Mouse (Mus musculus) cerebellum, adult 2 months (tissue): ENCODE data around the gene Ubr2. TPM values are rescaled to one million over a fixed set of nuclear protein-coding genes. Genes with fewer than 3 reads are reported as not detected.
A peak's percentile ranks its signal among the peaks of the same experiment; 100 is the strongest.

Experiments
- DNase-seq, 2 experiments: peaks; one replicate each; pipeline ENCODE4 v3.0.0; 2021
- H3K27ac ChIP-seq: fragments of 200-500 bp; 2 replicates; pipeline ENCODE4 v1.5.1; 2012; ENCODE audit warnings: low read length, control low read depth, inconsistent platforms; ENCODE audit not compliant: insufficient read depth
- H3K27me3 ChIP-seq: fragments of 200-500 bp; 2 replicates; pipeline ENCODE4 v1.6.1; 2012; ENCODE audit warnings: inconsistent platforms, mild to moderate bottlenecking, low read length, moderate library complexity; ENCODE audit not compliant: control insufficient read depth, insufficient read depth
- H3K4me1 ChIP-seq: fragments of 200-500 bp; 2 replicates; pipeline ENCODE4 v1.6.1; 2011; ENCODE audit warnings: low read length; ENCODE audit not compliant: control insufficient read depth, insufficient read depth
- H3K4me3 ChIP-seq: fragments of 200-500 bp; replicated peaks from 2 replicates; pipeline ENCODE3; 2011; ENCODE audit warnings: mild to moderate bottlenecking, low read depth, low read length, control low read depth; ENCODE audit not compliant: insufficient read depth
- CTCF ChIP-seq: fragments of 200-500 bp; IDR thresholded peaks from 2 replicates; pipeline ENCODE4 v1.5.1; 2011; ENCODE audit warnings: low read depth, mild to moderate bottlenecking, control low read depth, low read length, moderate library complexity, borderline replicate concordance; ENCODE audit not compliant: insufficient read depth
- POLR2A ChIP-seq: fragments of 200-500 bp; IDR thresholded peaks from 2 replicates; pipeline ENCODE4 v1.6.1; 2011; ENCODE audit warnings: low read length, control low read depth, borderline replicate concordance; ENCODE audit not compliant: insufficient read depth
- WGBS: fragments of 180-500 bp; shearing (Covaris S2); methylation state at CpG from one replicate; pipeline ENCODE4 v1.1.7; 2018; 5-methylcytosine and 5-hydroxymethylcytosine counted together
- polyA plus RNA-seq: library from polyadenylated mRNA; depleted of rRNA; stranded (reverse); fragments of >200 nt; gene quantifications from 2 replicates; pipeline ENCODE4 v1.2.3, GENCODE M21; 2012

The Ubr2 gene
- polyA plus RNA-seq, 1 experiment = 38.5 TPM

DNA sequence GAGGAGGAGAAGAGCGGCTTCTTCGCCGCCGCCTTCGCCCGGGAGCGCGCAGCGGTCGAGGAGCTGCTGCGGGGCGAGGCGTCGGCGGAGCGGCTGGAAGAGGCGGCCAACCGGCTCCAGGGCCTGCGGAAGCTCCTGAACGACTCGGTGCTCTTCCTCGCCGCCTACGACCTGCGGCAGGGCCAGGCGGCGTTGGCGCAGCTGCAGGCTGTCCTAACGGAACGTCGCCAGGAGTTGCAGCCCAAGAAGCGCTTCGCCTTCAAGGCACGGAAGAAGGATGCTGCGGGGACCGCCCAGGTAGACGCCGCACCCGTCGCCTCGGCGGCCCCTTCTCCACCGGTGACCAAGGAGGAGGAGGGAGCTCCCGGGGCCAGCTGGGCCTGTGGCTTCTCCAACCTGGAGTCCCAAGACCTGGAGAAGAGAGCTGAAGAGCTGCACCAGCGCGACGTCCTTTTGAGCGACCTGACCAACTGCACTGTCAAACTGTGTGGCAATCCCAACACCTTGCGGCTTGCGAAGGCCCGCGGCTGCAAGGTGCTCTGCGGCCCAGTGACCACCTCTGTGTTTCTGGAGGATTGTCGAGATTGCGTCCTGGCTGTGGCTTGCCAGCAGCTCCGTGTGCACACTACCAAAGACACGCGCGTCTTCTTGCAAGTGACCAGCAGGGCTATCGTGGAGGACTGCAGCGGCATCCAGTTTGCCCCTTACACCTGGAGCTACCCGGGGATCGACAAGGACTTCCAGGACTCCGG, 119.3 kb downstream of the Ubr2 start:
- H3K4me3 ChIP-seq = peak overlapping the region; percentile 84
- peaks cover 10% of the 10 kb centered on the region for H3K4me1 ChIP-seq
- no peak for TF ChIP-seq CTCF
- TF ChIP-seq POLR2A = no peak
- H3K27me3 ChIP-seq = no peaks in the 10 kb centered on the region
- 1% methylated on average over 64 of the region's 64 CpGs for WGBS
- H3K27ac ChIP-seq = peak overlapping the region; percentile 84
- peak; percentile 64 to 72 for DNase-seq

DNA sequence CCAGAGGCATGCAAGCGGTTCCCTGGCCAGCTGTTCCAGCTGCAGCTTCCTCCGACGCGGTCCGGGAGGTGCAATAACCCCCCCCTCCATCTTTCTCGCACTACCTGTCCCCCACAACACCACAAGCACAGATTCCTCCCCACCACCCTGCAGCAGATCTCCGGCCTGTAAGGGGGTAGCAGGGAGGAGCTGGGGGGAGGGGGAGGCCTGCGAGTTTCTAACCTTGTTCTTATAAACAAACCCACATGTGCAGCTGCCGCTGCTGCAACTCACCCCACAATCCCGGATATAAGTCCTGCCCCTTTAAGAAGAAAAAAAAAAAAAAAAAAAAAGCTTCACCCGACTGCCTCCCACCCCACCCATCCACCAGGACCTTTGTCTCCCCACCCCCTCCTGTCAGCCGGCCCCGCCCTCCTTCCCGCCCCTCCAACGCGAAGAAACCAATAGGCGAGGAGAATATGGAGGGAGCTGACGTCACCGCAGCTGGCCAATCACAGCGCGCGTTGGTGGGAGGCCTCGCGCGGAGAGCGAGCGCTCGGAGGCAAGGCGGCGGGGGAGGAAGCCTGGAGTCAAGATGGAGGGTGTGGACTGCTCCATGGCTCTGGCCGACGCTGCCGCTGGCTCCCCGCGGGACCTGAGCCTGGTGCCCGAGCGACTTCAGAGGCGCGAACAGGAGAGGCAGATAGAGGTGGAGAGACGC, 120.1 kb downstream of the Ubr2 start, which contains the start of gene Tbcc:
Tbcc (plus strand) TSS at position 569 of the 700 bp plus-strand sequence.
- no peaks in the 10 kb centered on the region for H3K27me3 ChIP-seq
- no peak for TF ChIP-seq CTCF
- peak; percentile 96 for TF ChIP-seq POLR2A
- peaks cover 15% of the 10 kb centered on the region for H3K4me1 ChIP-seq
- peak within 1 kb of the TSS; percentile 84 for H3K4me3 ChIP-seq
- H3K27ac ChIP-seq = peak within 1 kb of the TSS; percentile 89
- peak; percentile 97 to 98 for DNase-seq
- WGBS = under 1% methylated on average over 40 of the region's 40 CpGs

DNA sequence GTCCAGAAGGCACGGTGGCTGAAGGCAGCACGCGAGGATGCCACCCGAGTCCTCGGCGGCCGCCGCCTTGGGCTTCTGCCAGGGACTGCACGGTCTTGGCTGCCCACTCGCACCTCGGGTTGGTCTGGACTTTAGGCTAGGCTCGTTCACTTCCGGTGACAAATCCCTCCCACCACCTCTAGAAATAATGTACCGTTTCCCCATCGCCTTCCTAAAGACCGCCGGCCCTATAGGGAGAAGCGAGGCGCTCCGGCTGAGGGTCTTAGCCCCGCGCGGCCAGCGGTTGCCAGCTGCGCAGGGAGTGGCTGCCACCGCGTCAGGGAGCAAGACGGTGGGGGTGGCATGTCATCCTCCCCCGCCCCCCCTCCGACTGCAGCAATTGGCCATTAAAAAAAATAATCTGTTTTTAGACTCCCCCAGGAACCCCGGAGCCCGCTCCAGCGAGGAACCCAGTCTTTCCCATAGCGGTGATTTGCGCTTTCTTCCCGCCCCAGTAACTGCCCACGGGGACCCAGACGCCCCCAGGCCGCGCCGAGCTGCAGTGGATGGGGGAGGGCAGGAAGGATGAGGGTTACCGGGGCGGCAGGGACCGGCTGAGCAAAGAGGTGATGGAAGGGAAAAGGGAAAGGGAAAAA, 120.8 kb downstream of the Ubr2 start:
- TF ChIP-seq POLR2A = peak; percentile 60
- TF ChIP-seq CTCF = no peak
- WGBS = under 1% methylated on average over 44 of the region's 44 CpGs
- peak; percentile 89 to 90 for DNase-seq
- Histone ChIP-seq H3K27me3 (no peaks in the 10 kb centered on the region), H3K4me3 (peak overlapping the region; percentile 69), H3K4me1 (peaks cover 15% of the 10 kb centered on the region), H3K27ac (peak overlapping the region; percentile 89)

DNA sequence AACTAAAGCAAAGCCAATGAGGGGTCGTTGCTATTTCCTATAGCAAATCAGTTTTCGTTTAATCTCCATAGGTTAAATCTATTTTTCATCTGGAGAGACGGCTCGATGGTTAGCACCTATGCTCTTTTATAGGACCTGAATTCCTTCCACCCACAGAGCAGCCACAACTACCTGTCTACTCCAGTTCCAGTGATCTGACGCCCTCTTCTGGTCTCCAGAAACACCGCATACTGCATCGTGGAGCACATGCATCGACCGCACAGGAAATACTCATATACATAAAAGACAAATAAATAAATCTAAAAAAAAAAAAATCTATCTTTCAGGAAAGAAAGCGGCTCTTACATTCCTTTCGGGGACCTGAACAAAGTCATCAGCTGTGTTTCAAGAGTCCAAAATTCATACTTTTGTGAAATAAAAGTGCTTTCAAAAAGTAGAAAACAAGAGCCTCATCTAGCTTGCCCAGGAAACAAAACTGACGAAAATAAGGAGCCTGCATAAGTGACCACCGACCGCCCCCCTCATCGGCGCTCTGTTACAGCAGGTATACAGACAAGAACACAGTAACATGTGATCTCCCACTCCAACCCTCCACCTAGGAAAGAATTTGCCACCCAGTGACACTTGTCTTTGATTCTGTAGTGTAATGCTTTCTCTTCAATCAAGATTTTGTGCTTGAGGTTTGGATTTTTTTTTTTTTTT, 121.7 kb downstream of the Ubr2 start:
- H3K27ac ChIP-seq = no peak overlapping the region; the same call in 1 of the 2 replicates
- no peaks in the 10 kb centered on the region for H3K27me3 ChIP-seq
- TF ChIP-seq CTCF (peak; percentile 76), POLR2A (no peak)
- peak; percentile 67 to 76 for DNase-seq
- 32% methylated on average over 16 of the region's 16 CpGs for WGBS
- peak overlapping the region; percentile 69 for H3K4me3 ChIP-seq
- peaks cover 16% of the 10 kb centered on the region for H3K4me1 ChIP-seq

DNA sequence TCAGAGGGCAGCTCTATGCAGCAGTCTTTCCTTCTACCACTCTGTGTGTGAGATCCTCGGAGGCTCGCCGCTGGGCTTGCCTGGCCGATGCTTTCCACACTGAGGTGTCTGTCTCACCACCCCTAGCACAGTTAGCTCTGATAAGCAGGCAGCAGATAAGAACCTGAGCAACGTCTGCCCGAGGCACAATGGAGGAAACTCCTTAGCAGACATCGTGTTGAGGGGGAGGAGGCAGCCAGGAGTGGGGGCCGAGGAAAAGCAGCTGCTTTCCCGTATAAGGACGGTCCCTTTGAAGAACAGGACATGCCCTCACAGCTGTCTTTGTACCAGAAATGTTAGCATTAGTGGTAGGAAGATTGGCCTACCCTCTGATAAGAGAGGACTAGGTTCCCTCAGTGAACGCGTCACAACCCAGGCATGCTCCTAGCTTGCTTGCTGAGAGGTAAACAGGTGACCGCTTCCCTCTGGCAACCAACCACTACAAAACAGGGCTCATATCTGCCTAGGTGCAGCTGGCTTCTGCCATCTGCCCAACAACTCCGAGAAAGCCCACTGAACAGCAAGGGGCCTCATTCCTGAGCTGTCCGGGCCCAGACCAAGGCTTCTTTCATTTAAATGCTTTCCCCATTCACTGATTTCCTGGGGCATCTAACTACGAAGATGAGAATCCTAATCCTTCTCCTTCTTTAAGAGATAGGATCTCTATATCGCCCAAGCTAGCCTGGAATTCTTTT, 124.3 kb downstream of the Ubr2 start:
- WGBS = 42% methylated on average over 17 of the region's 17 CpGs
- peak; percentile 36 for DNase-seq
- Histone ChIP-seq H3K27me3 (no peaks in the 10 kb centered on the region), H3K27ac (no peak overlapping the region), H3K4me3 (no peak overlapping the region), H3K4me1 (peaks cover 26% of the 10 kb centered on the region)
- TF ChIP-seq POLR2A (no peak), CTCF (no peak)

GRCm38 (mm10) chr17:46885218-46885909, 125.0 kb downstream of the Ubr2 start:
- Histone ChIP-seq H3K27ac (no peak overlapping the region), H3K27me3 (no peaks in the 10 kb centered on the region), H3K4me3 (no peak overlapping the region), H3K4me1 (peaks cover 26% of the 10 kb centered on the region)
- 84% methylated on average over 11 of the region's 11 CpGs for WGBS
- TF ChIP-seq POLR2A (no peak), CTCF (no peak)
- DNase-seq = no peak
